Mouse (Mus musculus): Measurements from ENCODE around the gene Vps52. TPM values are rescaled to one million over a fixed set of nuclear protein-coding genes. Genes with fewer than 3 reads are reported as not detected.
"Not testable (repeated sequence)": the region's sequence is repeated elsewhere in the genome, so short reads cannot be mapped to it uniquely, and the experiment has no call there.

The Vps52 gene
- polyA plus RNA-seq, 1 experiment from 2014 or later: 27.7 TPM

DNA sequence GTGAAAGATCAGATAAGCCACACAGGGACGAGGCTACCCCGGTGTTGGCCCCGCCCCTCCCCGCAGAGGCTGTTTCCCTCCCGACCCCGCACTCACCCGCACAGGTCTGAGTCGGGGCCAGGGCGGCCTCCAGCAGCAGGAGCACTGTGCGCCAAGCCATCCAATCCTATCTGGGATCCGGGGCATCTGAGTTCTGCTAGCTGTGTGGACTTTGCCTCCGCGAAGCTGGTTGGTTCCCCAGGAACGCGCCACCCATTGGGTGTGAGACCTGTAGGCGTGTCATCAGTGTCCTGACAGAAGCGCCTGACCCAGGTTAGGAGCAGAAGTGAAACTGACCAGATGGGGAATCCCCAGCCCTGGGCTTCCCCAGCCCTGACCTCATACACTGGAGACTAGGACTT, 23.0 kb downstream of the Vps52 start:
- H3K4me2 ChIP-seq: peak overlapping the region; percentile 85
- H3K4me1 ChIP-seq (replicated peaks): peaks cover 44% of the 10 kb centered on the region
- WGBS (ENCODE audit: insufficient replicate concordance): under 1% methylated on average over 17 of the region's 17 CpGs
- H3K27me3 ChIP-seq: peaks cover 41% of the 10 kb centered on the region
- ATAC-seq (ENCODE audit: low read depth) (peak; percentile 84), DNase-seq (peak; percentile 76)
- peak overlapping the region; percentile 62 for H3K4me3 ChIP-seq (replicated peaks)
- no peaks in the 10 kb centered on the region for H3K36me3 ChIP-seq
- H3K9ac ChIP-seq: peak overlapping the region; percentile 61
- peak overlapping the region; percentile 62 for H3K27ac ChIP-seq
- no peaks in the 10 kb centered on the region for H3K9me3 ChIP-seq (replicated peaks)

DNA sequence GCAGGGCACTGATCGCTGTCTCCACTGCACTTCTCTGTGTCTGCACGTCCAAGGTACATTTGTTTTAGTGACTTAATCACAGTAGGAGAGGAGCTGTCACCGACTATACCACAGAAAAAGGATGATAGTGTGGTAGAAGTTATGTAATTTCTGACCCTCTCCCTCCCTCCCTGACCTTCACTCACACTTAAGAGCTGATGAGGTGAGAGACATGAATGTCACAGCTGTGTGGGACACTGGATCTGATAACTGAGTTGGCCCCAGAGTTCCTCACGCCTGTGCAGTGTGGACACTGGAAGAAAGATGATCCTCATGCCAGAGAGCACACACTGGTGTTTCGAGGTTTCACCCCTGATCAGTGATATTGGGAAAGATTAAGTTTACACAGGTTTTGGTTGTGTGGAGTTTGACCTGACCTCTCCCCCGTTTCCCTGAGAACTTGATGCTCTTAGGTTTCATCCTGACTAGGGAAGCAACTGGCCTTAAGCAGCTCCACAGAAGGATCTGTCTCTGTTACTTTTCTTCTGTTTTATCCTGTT, 24.0 kb downstream of the Vps52 start:
- no peak overlapping the region for H3K9ac ChIP-seq
- peak overlapping the region; percentile 85; the same call in 1 of the 2 replicates for H3K4me2 ChIP-seq
- 56% methylated on average over 6 of the region's 6 CpGs for WGBS (ENCODE audit: insufficient replicate concordance)
- peak overlapping the region; percentile 62; the same call in 1 of the 2 replicates for H3K27ac ChIP-seq
- peaks cover 41% of the 10 kb centered on the region for H3K27me3 ChIP-seq
- DNase-seq (no peak), ATAC-seq (ENCODE audit: low read depth) (no peak)
- H3K9me3 ChIP-seq (replicated peaks): no peaks in the 10 kb centered on the region
- H3K4me1 ChIP-seq (replicated peaks): peaks cover 41% of the 10 kb centered on the region
- H3K4me3 ChIP-seq (replicated peaks): no peak overlapping the region
- no peaks in the 10 kb centered on the region for H3K36me3 ChIP-seq

- WGBS (ENCODE audit: insufficient replicate concordance): 70% methylated on average over 19 of the region's 19 CpGs
- Histone ChIP-seq H3K4me1 (replicated peaks) (peaks cover 41% of the 10 kb centered on the region), H3K4me2 (peak overlapping the region; percentile 80), H3K36me3 (no peaks in the 10 kb centered on the region), H3K4me3 (replicated peaks) (peak overlapping the region; percentile 65; the same call in 1 of the 2 replicates), H3K9ac (peak overlapping the region; percentile 42), H3K9me3 (replicated peaks) (no peaks in the 10 kb centered on the region), H3K27me3 (peaks cover 41% of the 10 kb centered on the region), H3K27ac (peak overlapping the region; percentile 59)
- no peak for ATAC-seq (ENCODE audit: low read depth)
- no peak for DNase-seq
Measured at GRCm38 (mm10) chr17:33980181-33981035, 24.8 kb downstream of the Vps52 start.

DNA sequence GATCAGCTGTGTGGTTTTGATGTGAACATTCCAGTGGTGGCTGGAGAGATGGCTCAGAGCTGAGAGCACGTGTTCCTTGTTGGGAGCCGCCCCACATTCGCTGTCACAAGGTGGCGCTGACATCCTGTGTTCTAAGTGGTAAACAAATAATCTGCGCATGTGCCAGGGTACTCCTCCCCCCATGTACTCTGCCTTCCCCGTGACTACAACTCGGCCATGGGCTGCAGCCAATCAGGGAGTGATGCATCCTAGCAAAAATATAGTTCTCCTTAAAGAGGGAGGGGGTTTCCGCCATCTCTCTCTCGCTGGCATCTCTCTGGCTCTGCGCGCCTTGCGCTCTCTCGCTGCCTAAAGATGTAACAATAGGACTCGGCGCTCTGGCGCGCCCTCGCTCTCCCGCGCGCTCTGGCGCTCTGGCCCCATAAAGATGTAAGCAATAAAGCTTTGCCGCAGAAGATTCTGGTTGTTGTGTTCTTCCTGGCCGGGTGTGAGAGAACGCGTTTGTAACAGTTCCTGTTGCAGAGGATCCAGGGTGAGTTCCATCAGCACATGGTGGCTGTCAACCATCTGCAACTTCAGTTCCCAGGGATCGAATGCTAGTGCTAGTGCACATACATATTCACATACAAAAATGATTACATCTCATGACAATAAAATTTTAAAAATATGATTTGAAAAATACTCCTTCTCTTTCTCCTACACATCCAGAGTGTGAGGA, 25.7 kb downstream of the Vps52 start:
- under 1% methylated on average over 27 of the region's 27 CpGs for WGBS (ENCODE audit: insufficient replicate concordance)
- H3K27me3 ChIP-seq: peaks cover 38% of the 10 kb centered on the region

DNA sequence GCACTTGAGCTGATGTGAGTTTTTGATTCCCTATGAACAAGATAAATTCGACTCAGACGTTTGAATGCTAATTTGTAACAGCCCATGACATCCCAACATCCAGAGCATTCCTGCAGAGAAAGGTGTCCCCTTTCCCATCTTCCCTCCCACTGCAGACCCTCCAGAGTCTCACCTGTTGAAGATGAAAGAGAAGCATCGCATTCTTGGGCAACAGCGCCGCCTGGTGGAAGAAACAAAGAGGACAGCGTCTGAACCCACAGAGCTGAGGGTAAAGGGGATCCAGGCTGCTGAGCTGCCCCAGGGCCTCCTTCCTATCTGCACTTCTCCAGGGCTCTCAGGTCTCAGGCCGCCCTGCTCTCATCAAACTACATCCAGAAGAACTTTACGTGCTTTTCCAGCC, 26.5 kb downstream of the Vps52 start:
- H3K36me3 ChIP-seq; H3K9me3 ChIP-seq (replicated peaks); H3K9ac ChIP-seq; H3K27ac ChIP-seq; ATAC-seq (ENCODE audit: low read depth): not testable (repeated sequence)
- Histone ChIP-seq H3K4me3 (replicated peaks) (peak overlapping the region; percentile 65; the same call in 1 of the 2 replicates), H3K4me1 (replicated peaks) (peaks cover 41% of the 10 kb centered on the region), H3K27me3 (peaks cover 30% of the 10 kb centered on the region), H3K4me2 (peak overlapping the region; percentile 80)
- 5% methylated on average over 8 of the region's 8 CpGs for WGBS (ENCODE audit: insufficient replicate concordance)
- DNase-seq: peak; percentile 64

More for the DNA sequence above, 25.7 kb downstream of the Vps52 start:
- H3K4me1 ChIP-seq (replicated peaks): peaks cover 41% of the 10 kb centered on the region
- peak overlapping the region; percentile 80 for H3K4me2 ChIP-seq
- H3K9me3 ChIP-seq (replicated peaks); H3K36me3 ChIP-seq: not testable (repeated sequence)
- peak overlapping the region; percentile 68 for H3K27ac ChIP-seq
- H3K9ac ChIP-seq: peak overlapping the region; percentile 62
- peak; percentile 74 for ATAC-seq (ENCODE audit: low read depth)
- peak; percentile 90 for DNase-seq
- H3K4me3 ChIP-seq (replicated peaks): peak overlapping the region; percentile 65

DNA sequence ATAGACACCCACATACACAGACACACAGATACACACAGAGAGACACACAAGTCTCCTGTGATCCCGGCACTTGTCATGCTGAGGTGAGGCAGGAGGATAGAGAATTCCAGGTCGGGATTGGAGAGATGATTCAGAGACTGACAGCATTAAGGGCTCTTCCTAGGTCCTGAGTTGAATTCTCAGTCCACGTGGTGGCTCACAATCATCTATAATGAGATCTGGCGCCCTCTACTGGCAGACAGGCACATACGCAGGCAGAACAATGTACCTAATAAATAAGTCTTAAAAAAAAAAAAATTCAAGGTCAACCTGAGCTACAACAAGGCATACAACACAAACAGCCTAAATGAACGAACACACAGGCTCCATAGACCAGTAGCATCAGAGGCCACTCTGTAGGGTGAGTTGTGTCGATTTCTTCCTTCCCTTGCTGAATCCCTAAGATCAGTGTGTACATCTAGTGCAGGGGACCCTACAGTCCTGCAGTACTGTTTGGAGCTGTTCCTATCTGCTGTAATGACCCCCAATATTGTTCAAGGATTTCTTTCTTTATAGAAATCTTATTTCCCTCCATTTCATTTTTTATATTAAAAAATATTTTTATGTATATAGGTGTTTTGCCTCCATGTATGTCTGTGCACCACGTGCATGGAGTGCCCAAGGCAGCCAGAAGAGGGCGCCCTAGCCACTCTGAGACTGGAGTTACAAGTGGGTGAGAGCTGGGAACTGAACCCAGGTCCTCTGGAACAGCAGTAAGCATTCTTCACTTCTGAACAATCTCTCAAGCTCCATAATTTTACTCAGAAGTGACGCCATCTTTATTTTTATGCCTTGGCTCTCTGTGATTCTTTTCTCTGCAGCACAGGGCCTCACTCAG, 36.4 kb downstream of the Vps52 start:
- H3K36me3 ChIP-seq: no peaks in the 10 kb centered on the region
- H3K4me1 ChIP-seq (replicated peaks): no peaks in the 10 kb centered on the region
- no peak overlapping the region for H3K27ac ChIP-seq
- no peak overlapping the region for H3K4me3 ChIP-seq (replicated peaks)
- H3K27me3 ChIP-seq: 0 out of 2 replicates have a peak, but pooled peaks cover 2% of the 10 kb centered on the region
- WGBS (ENCODE audit: insufficient replicate concordance): 29% methylated on average over 10 of the region's 10 CpGs
- DNase-seq (peak; percentile 59), ATAC-seq (ENCODE audit: low read depth) (0 out of 2 replicates have a peak, but pooled peaks have one; percentile 29)
- no peaks in the 10 kb centered on the region for H3K9me3 ChIP-seq (replicated peaks)
- no peak overlapping the region for H3K9ac ChIP-seq
- H3K4me2 ChIP-seq: no peak overlapping the region

DNA sequence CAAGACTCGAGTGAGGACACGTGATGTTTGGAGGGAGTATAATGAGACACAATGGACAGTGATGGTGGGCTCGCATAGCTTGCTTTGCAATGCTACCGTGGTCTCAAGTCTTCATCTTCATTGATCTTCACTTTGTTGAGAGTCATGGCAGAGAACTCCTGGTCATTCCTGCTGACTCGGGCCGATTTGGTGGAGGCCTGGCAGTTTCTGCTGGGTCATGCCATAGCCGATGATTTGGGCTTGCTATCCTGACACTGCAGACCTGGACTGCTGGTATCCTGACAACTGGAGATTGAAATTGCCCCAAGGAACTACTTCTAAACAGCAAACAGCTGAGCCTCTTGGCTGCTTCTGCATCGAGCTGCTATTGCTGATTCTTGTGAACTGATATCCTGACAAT, 39.3 kb downstream of the Vps52 start:
- 73% methylated on average over 8 of the region's 8 CpGs for WGBS (ENCODE audit: insufficient replicate concordance)
- no peak for DNase-seq
- peaks cover 13% of the 10 kb centered on the region for H3K27me3 ChIP-seq
- H3K27ac ChIP-seq: no peak overlapping the region
- H3K4me3 ChIP-seq (replicated peaks): no peak overlapping the region
- ATAC-seq (ENCODE audit: low read depth): no peak
- no peaks in the 10 kb centered on the region for H3K36me3 ChIP-seq
- peaks cover 12% of the 10 kb centered on the region for H3K4me1 ChIP-seq (replicated peaks)
- H3K4me2 ChIP-seq: no peak overlapping the region
- H3K9ac ChIP-seq: no peak overlapping the region
- H3K9me3 ChIP-seq (replicated peaks): no peaks in the 10 kb centered on the region

DNA sequence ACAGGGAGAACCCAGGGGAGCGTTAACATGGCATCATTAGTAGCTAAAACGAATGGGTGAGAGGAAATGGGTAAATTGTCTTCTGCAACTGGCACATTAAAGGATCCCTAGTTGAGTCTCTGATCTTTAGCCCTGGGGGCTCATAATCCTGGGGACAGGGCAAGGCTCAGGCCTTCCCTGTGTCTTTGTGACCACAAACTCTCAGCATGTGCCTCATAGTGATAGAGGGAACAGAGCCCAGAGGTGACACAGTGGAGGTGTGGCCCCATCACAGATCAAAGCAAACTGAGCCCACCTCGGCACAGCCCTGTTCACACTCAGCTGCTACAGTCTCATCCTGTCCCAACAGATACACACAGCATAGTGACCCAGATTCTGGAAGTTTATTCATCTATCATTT, 40.0 kb downstream of the Vps52 start:
- Histone ChIP-seq H3K27ac (no peak overlapping the region), H3K9ac (no peak overlapping the region), H3K36me3 (no peaks in the 10 kb centered on the region), H3K4me2 (no peak overlapping the region), H3K9me3 (replicated peaks) (no peaks in the 10 kb centered on the region), H3K4me1 (replicated peaks) (peaks cover 18% of the 10 kb centered on the region), H3K4me3 (replicated peaks) (no peak overlapping the region), H3K27me3 (peaks cover 20% of the 10 kb centered on the region)
- 43% methylated on average over 3 of the region's 3 CpGs for WGBS (ENCODE audit: insufficient replicate concordance)
- DNase-seq (no peak), ATAC-seq (ENCODE audit: low read depth) (no peak)

GRCm38 (mm10) chr17:33997025-33997424, 41.4 kb downstream of the Vps52 start:
- not testable (repeated sequence) for H3K9ac ChIP-seq; DNase-seq; H3K4me3 ChIP-seq (replicated peaks); ATAC-seq (ENCODE audit: low read depth); H3K4me2 ChIP-seq; H3K36me3 ChIP-seq; H3K27ac ChIP-seq; H3K9me3 ChIP-seq (replicated peaks)
- peaks cover 32% of the 10 kb centered on the region for H3K27me3 ChIP-seq
- peaks cover 18% of the 10 kb centered on the region for H3K4me1 ChIP-seq (replicated peaks)
- WGBS (ENCODE audit: insufficient replicate concordance): 74% methylated on average over 2 of the region's 2 CpGs

DNA sequence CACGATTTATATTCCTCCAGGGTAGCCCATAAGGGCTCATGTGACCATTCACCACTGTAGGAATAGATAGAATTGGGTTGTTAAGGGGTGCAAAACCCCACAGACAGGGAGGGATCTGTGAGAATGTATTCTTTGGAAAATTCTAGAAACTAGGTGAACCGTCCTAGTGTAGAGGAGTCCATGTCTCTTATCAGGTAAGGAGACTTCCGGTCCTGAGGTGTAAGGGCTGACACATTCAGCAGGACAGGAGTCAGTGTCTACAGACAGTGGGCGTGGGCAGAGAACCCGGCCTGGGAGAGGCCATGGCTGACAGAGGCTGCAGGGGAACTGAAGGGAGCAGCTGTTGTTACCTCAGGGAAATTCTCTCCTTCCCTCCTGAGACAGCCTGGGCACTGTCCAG, 43.1 kb downstream of the Vps52 start:
- H3K27ac ChIP-seq; H3K9me3 ChIP-seq (replicated peaks); DNase-seq; ATAC-seq (ENCODE audit: low read depth); H3K9ac ChIP-seq; H3K36me3 ChIP-seq: not testable (repeated sequence)
- Histone ChIP-seq H3K4me3 (replicated peaks) (peak overlapping the region; percentile 69), H3K4me2 (peak overlapping the region; percentile 98), H3K27me3 (peaks cover 36% of the 10 kb centered on the region), H3K4me1 (replicated peaks) (peaks cover 18% of the 10 kb centered on the region)
- WGBS (ENCODE audit: insufficient replicate concordance): 31% methylated on average over 5 of the region's 5 CpGs
